In genomic region chr4:86902351-86902750, GRCm38 (mm10) we compare ENCODE assay signal across 11 mouse cellular contexts. TPM values are rescaled to one million over a fixed set of nuclear protein-coding genes. Genes with fewer than 3 reads are reported as not detected.
DNase-seq lines count a peak whose midpoint lies in the region; ATAC-seq lines count a peak whose summit lies in the region.
"Had no signal": no experiment of that assay in that cellular context is flagged by ENCODE, and none has a peak within 500 bp of the region (broad histone marks: within the 10 kb centered on the region; RNA-seq: fewer than 3 reads in every experiment).

No protein-coding gene starts in this region.

- no peak overlapping the region for H3K4me3 ChIP-seq in heart, embryonic 15.5 days
- no peak overlapping the region for H3K4me3 ChIP-seq in liver, embryonic 13.5 days (replicated peaks)
- H3K4me3 ChIP-seq in hindbrain, embryonic 13.5 days: no peak overlapping the region
- H3K4me3 ChIP-seq: forebrain, embryonic 12.5 days had no signal

- peak overlapping the region; percentile 64 for H3K27ac ChIP-seq in heart, embryonic 15.5 days
- 0 out of 2 replicates have a peak overlapping the region, but pooled peaks have one; percentile 34 for H3K27ac ChIP-seq in liver, embryonic 13.5 days
- no peak overlapping the region for H3K27ac ChIP-seq in hindbrain, embryonic 13.5 days
- H3K27ac ChIP-seq: forebrain, embryonic 12.5 days had no signal

- no peaks in the 10 kb centered on the region for H3K36me3 ChIP-seq in heart, embryonic 15.5 days
- H3K36me3 ChIP-seq in liver, embryonic 13.5 days: no peaks in the 10 kb centered on the region
- H3K36me3 ChIP-seq in hindbrain, embryonic 13.5 days: no peaks in the 10 kb centered on the region
- H3K36me3 ChIP-seq: forebrain, embryonic 12.5 days had no signal

- no peaks in the 10 kb centered on the region; the same call in 1 of the 2 replicates for H3K4me1 ChIP-seq in heart, embryonic 15.5 days (replicated peaks)
- peaks cover 12% of the 10 kb centered on the region for H3K4me1 ChIP-seq in liver, embryonic 13.5 days (replicated peaks)
- 0 out of 2 replicates have a peak, but pooled peaks cover 2% of the 10 kb centered on the region for H3K4me1 ChIP-seq in hindbrain, embryonic 13.5 days (replicated peaks)
- H3K4me1 ChIP-seq: forebrain, embryonic 12.5 days had no signal

- no peak overlapping the region for H3K4me2 ChIP-seq in heart, embryonic 15.5 days
- no peak overlapping the region for H3K4me2 ChIP-seq in liver, embryonic 13.5 days
- H3K4me2 ChIP-seq in hindbrain, embryonic 13.5 days: no peak overlapping the region
- H3K4me2 ChIP-seq: forebrain, embryonic 12.5 days had no signal

- H3K9ac ChIP-seq in heart, embryonic 15.5 days: no peak overlapping the region
- no peak overlapping the region for H3K9ac ChIP-seq in liver, embryonic 13.5 days
- no peak overlapping the region for H3K9ac ChIP-seq in hindbrain, embryonic 13.5 days
- H3K9ac ChIP-seq: forebrain, embryonic 12.5 days had no signal

- ATAC-seq in heart, embryonic 15.5 days (replicated peaks; ENCODE audit: insufficient number of reproducible peaks, insufficient read depth, low FRiP score, low read depth): peak; percentile 41; the same call in 1 of the 2 replicates
- ATAC-seq in liver, embryonic 13.5 days (ENCODE audit: low read depth): peak; percentile 55; the same call in 1 of the 2 replicates
- ATAC-seq in hindbrain, embryonic 13.5 days (ENCODE audit: low FRiP score): no peak

- no peaks in the 10 kb centered on the region for H3K27me3 ChIP-seq in heart, embryonic 15.5 days
- H3K27me3 ChIP-seq in liver, embryonic 13.5 days: no peaks in the 10 kb centered on the region
- H3K27me3 ChIP-seq in hindbrain, embryonic 13.5 days: no peaks in the 10 kb centered on the region
- H3K27me3 ChIP-seq: forebrain, embryonic 12.5 days had no signal

- peak; percentile 44 for DNase-seq in 416B (ENCODE audit: low read depth)
- DNase-seq in adrenal gland, postnatal 10 days: peak; percentile 32
- DNase-seq in liver, embryonic 13.5 days: no peak
- no peak for DNase-seq in ovary, postnatal 36 days (ENCODE audit: low spot score)
- no peak for DNase-seq in right cerebral cortex, postnatal 36 days (ENCODE audit: low spot score in 2 of 2)
- no peak for DNase-seq in urinary bladder, adult 18-20 months (ENCODE audit: low spot score in 2 of 2)
- DNase-seq: cerebellum, adult 11-12 months; thymus, adult 18-20 months had no signal

- 64% methylated on average over 6 of the region's 6 CpGs for WGBS in heart, embryonic 15.5 days
- 17% methylated on average over 6 of the region's 6 CpGs for WGBS in liver, embryonic 13.5 days (ENCODE audit: insufficient replicate concordance)
- WGBS in hindbrain, embryonic 13.5 days: 57% methylated on average over 6 of the region's 6 CpGs

- no peaks in the 10 kb centered on the region for H3K9me3 ChIP-seq in heart, embryonic 15.5 days (replicated peaks)
- H3K9me3 ChIP-seq in liver, embryonic 13.5 days (replicated peaks): no peaks in the 10 kb centered on the region
- no peaks in the 10 kb centered on the region for H3K9me3 ChIP-seq in hindbrain, embryonic 13.5 days
- H3K9me3 ChIP-seq: forebrain, embryonic 12.5 days had no signal

RNA-seq across cellular contexts. Expression of gene Acer2, which starts 28.2 kb away (rescaled TPM):
- 10 to 100 TPM; 22.1 to 50.5 TPM for total RNA-seq in adrenal gland, postnatal 10 days (2021)
- 28.6 and 30.4 TPM in 2 replicates for polyA plus RNA-seq in heart, embryonic 15.5 days (2015; fragmentation: Nextera tagmentation; extraction: Ambion mirVana)
- 5.3 and 6.7 TPM in 2 replicates for polyA plus RNA-seq in liver, embryonic 13.5 days (2015; fragmentation: Nextera tagmentation; extraction: Ambion mirVana)
- polyA plus RNA-seq in hindbrain, embryonic 13.5 days (2015; fragmentation: Nextera tagmentation; extraction: Ambion mirVana): 21.6 and 23.6 TPM in 2 replicates

RNA-seq across cellular contexts. Expression of gene Rps6, which starts 45.1 kb away (rescaled TPM):
- 100 to 1,000 TPM; 924 to 996 TPM for total RNA-seq in adrenal gland, postnatal 10 days (2021)
- 405 and 410 TPM in 2 replicates for polyA plus RNA-seq in heart, embryonic 15.5 days (2015; fragmentation: Nextera tagmentation; extraction: Ambion mirVana)
- 624 and 653 TPM in 2 replicates for polyA plus RNA-seq in liver, embryonic 13.5 days (2015; fragmentation: Nextera tagmentation; extraction: Ambion mirVana)
- polyA plus RNA-seq in hindbrain, embryonic 13.5 days (2015; fragmentation: Nextera tagmentation; extraction: Ambion mirVana): 441 and 451 TPM in 2 replicates

Comparison
In these comparisons a context has a peak if more than half of its experiments do, and no peak if none do; other contexts are left out.
1. DNase-seq: peak in 416B (single experiment) and adrenal gland, postnatal 10 days (single experiment); none in liver, embryonic 13.5 days (single experiment), ovary, postnatal 36 days (single experiment), right cerebral cortex, postnatal 36 days (0 of 2) and urinary bladder, adult 18-20 months (0 of 2).